Mouse (Mus musculus) liver, embryonic 13.5 days (tissue): Measurements from ENCODE around the gene G2e3. TPM values are rescaled to one million over a fixed set of nuclear protein-coding genes. Genes with fewer than 3 reads are reported as not detected.

Experiments used
- ATAC-seq: fragments of 200-750 bp; cut with Nextera tagmentation; 2 replicates; pipeline ENCODE4 v1.8.0; 2017; ENCODE audit warnings: low read depth, mild to moderate bottlenecking, moderate number of reproducible peaks, moderate library complexity
- DNase-seq: peaks from one replicate; pipeline ENCODE4 v3.0.0; 2022
- H3K27ac ChIP-seq: fragments of 300-500 bp; sonication (generic); 2 replicates; pipeline ENCODE4 v1.5.1; 2015; ENCODE audit warnings: moderate library complexity, mild to moderate bottlenecking, inconsistent platforms
- H3K27me3 ChIP-seq: fragments of 300-500 bp; sonication (generic); 2 replicates; pipeline ENCODE4 v1.6.1; 2015; ENCODE audit warnings: mild to moderate bottlenecking, inconsistent platforms
- H3K36me3 ChIP-seq: fragments of 300-500 bp; sonication (generic); 2 replicates; pipeline ENCODE4 v1.6.1; 2015; ENCODE audit warnings: mild to moderate bottlenecking, inconsistent platforms
- H3K4me1 ChIP-seq: fragments of 300-500 bp; sonication (generic); replicated peaks from 2 replicates; pipeline ENCODE4 v1.6.1; 2015; ENCODE audit warnings: inconsistent platforms
- H3K4me2 ChIP-seq: fragments of 300-500 bp; sonication (generic); 2 replicates; pipeline ENCODE4 v1.6.1; 2015; ENCODE audit warnings: inconsistent platforms, mild to moderate bottlenecking, moderate library complexity
- H3K4me3 ChIP-seq: fragments of 300-500 bp; sonication (generic); replicated peaks from 2 replicates; pipeline ENCODE4 v1.5.1; 2015; ENCODE audit warnings: mild to moderate bottlenecking, inconsistent platforms
- H3K9ac ChIP-seq: fragments of 300-500 bp; sonication (generic); 2 replicates; pipeline ENCODE4 v1.6.1; 2015; ENCODE audit warnings: mild to moderate bottlenecking, inconsistent platforms
- H3K9me3 ChIP-seq: fragments of 300-500 bp; sonication (generic); replicated peaks from 2 replicates; pipeline ENCODE4 v1.6.1; 2016; ENCODE audit warnings: inconsistent platforms
- WGBS: fragments of 180-500 bp; shearing (Covaris S2); methylation state at CpG from one replicate; pipeline ENCODE4 v1.1.7; 2015; ENCODE audit not compliant: insufficient replicate concordance; 5-methylcytosine and 5-hydroxymethylcytosine counted together
- polyA plus RNA-seq: library from polyadenylated mRNA; unstranded; fragments of >200 nt; fragmentation: Nextera tagmentation; extraction: Ambion mirVana; gene quantifications from 2 replicates; pipeline ENCODE4 v1.2.1, GENCODE M21; 2015

Gene G2e3
- 16.8 and 21.2 TPM in 2 replicates for polyA plus RNA-seq

- peaks cover 20% of the 10 kb centered on the region for H3K36me3 ChIP-seq
- no peaks in the 10 kb centered on the region for H3K9me3 ChIP-seq
- peaks cover 18% of the 10 kb centered on the region for H3K4me1 ChIP-seq
- H3K27me3 ChIP-seq, result no peaks in the 10 kb centered on the region
- H3K4me2 ChIP-seq, result peak within 1 kb of the TSS; percentile 78
- H3K27ac ChIP-seq, result peak within 1 kb of the TSS; percentile 92
- WGBS, result under 1% methylated on average over 70 of the region's 70 CpGs
- H3K9ac ChIP-seq, result peak within 1 kb of the TSS; percentile 98
- peak; percentile 96 for ATAC-seq
- peak; percentile 81 for DNase-seq
- peak within 1 kb of the TSS; percentile 92 for H3K4me3 ChIP-seq
Observed at GRCm38 (mm10) chr12:51347988-51348697, at the start of gene G2e3. Gene G2e3, plus strand, starts transcription at chr12:51348061.

- Histone ChIP-seq H3K9ac (no peak overlapping the region), H3K4me3 (no peak overlapping the region), H3K27me3 (no peaks in the 10 kb centered on the region), H3K27ac (no peak overlapping the region), H3K4me1 (no peaks in the 10 kb centered on the region), H3K4me2 (no peak overlapping the region), H3K36me3 (no peaks in the 10 kb centered on the region), H3K9me3 (no peaks in the 10 kb centered on the region)
- ATAC-seq (no peak), DNase-seq (no peak)
- WGBS, result 75% methylated on average over 3 of the region's 3 CpGs
Observed at GRCm38 (mm10) chr12:51323604-51324003, 24.3 kb upstream of the G2e3 start.

GRCm38 (mm10) chr12:51326819-51327218, 21.0 kb upstream of the G2e3 start:
- no peaks in the 10 kb centered on the region for H3K4me1 ChIP-seq
- H3K27me3 ChIP-seq, result no peaks in the 10 kb centered on the region
- no peak overlapping the region for H3K9ac ChIP-seq
- ATAC-seq (no peak), DNase-seq (no peak)
- no peaks in the 10 kb centered on the region for H3K36me3 ChIP-seq
- H3K27ac ChIP-seq, result no peak overlapping the region
- no peak overlapping the region for H3K4me3 ChIP-seq
- H3K4me2 ChIP-seq, result no peak overlapping the region
- 67% methylated on average over 3 of the region's 3 CpGs for WGBS
- no peaks in the 10 kb centered on the region for H3K9me3 ChIP-seq

GRCm38 (mm10) chr12:51337014-51337413, 10.8 kb upstream of the G2e3 start:
- H3K4me3 ChIP-seq, result no peak overlapping the region
- no peaks in the 10 kb centered on the region for H3K9me3 ChIP-seq
- H3K4me2 ChIP-seq, result no peak overlapping the region
- no peaks in the 10 kb centered on the region for H3K27me3 ChIP-seq
- no peaks in the 10 kb centered on the region for H3K36me3 ChIP-seq
- no peak overlapping the region for H3K27ac ChIP-seq
- 72% methylated on average over 1 of the region's 1 CpGs for whole genome bisulfite sequencing
- no peak for ATAC-seq
- no peak for DNase-seq
- H3K4me1 ChIP-seq, result no peaks in the 10 kb centered on the region
- no peak overlapping the region for H3K9ac ChIP-seq

- peaks cover 6% of the 10 kb centered on the region; the same call in 1 of the 2 replicates for H3K36me3 ChIP-seq
- H3K27me3 ChIP-seq, result no peaks in the 10 kb centered on the region
- H3K4me2 ChIP-seq, result no peak overlapping the region
- H3K27ac ChIP-seq, result no peak overlapping the region
- no peaks in the 10 kb centered on the region for H3K9me3 ChIP-seq
- WGBS, result 59% methylated on average over 4 of the region's 4 CpGs
- ATAC-seq (no peak), DNase-seq (no peak)
- H3K9ac ChIP-seq, result no peak overlapping the region
- H3K4me1 ChIP-seq, result peaks cover 18% of the 10 kb centered on the region
- H3K4me3 ChIP-seq, result no peak overlapping the region
Observed at GRCm38 (mm10) chr12:51346121-51346520, 1.7 kb upstream of the G2e3 start.

- H3K27ac ChIP-seq, result peak overlapping the region; percentile 92
- H3K4me1 ChIP-seq, result peaks cover 18% of the 10 kb centered on the region
- H3K4me2 ChIP-seq, result peak overlapping the region; percentile 78
- peak overlapping the region; percentile 92 for H3K4me3 ChIP-seq
- 1% methylated on average over 10 of the region's 10 CpGs for WGBS
- H3K36me3 ChIP-seq, result peaks cover 25% of the 10 kb centered on the region
- H3K27me3 ChIP-seq, result no peaks in the 10 kb centered on the region
- DNase-seq, result no peak
- no peaks in the 10 kb centered on the region for H3K9me3 ChIP-seq
- peak; percentile 11; the same call in 1 of the 2 replicates for ATAC-seq
- peak overlapping the region; percentile 98 for H3K9ac ChIP-seq
Observed at GRCm38 (mm10) chr12:51348698-51348998, 787 bp downstream of the G2e3 start.

- H3K4me1 ChIP-seq, result peaks cover 7% of the 10 kb centered on the region
- H3K27ac ChIP-seq, result no peak overlapping the region
- H3K4me2 ChIP-seq, result no peak overlapping the region
- 57% methylated on average over 8 of the region's 8 CpGs for WGBS
- DNase-seq (no peak), ATAC-seq (no peak)
- no peaks in the 10 kb centered on the region for H3K9me3 ChIP-seq
- H3K36me3 ChIP-seq, result peaks cover 81% of the 10 kb centered on the region
- H3K27me3 ChIP-seq, result no peaks in the 10 kb centered on the region
- no peak overlapping the region for H3K4me3 ChIP-seq
- H3K9ac ChIP-seq, result no peak overlapping the region
Observed at GRCm38 (mm10) chr12:51355296-51355695, 7.4 kb downstream of the G2e3 start.

GRCm38 (mm10) chr12:51361294-51361693, 13.4 kb downstream of the G2e3 start:
- H3K9me3 ChIP-seq, result no peaks in the 10 kb centered on the region
- H3K27me3 ChIP-seq, result no peaks in the 10 kb centered on the region
- ATAC-seq (no peak), DNase-seq (no peak)
- H3K4me3 ChIP-seq, result no peak overlapping the region
- no peak overlapping the region for H3K9ac ChIP-seq
- peaks cover 83% of the 10 kb centered on the region for H3K36me3 ChIP-seq
- H3K27ac ChIP-seq, result no peak overlapping the region
- H3K4me1 ChIP-seq, result no peaks in the 10 kb centered on the region
- H3K4me2 ChIP-seq, result no peak overlapping the region

GRCm38 (mm10) chr12:51362898-51363297, 15.0 kb downstream of the G2e3 start:
- Histone ChIP-seq H3K4me3 (no peak overlapping the region), H3K4me1 (no peaks in the 10 kb centered on the region), H3K9ac (no peak overlapping the region), H3K9me3 (no peaks in the 10 kb centered on the region), H3K4me2 (no peak overlapping the region), H3K36me3 (peaks cover 85% of the 10 kb centered on the region), H3K27me3 (no peaks in the 10 kb centered on the region), H3K27ac (no peak overlapping the region)
- ATAC-seq (no peak), DNase-seq (no peak)
- 95% methylated on average over 1 of the region's 1 CpGs for WGBS

- no peak for ATAC-seq
- H3K27me3 ChIP-seq, result no peaks in the 10 kb centered on the region
- 89% methylated on average over 3 of the region's 3 CpGs for WGBS
Observed at GRCm38 (mm10) chr12:51368504-51368903, 20.6 kb downstream of the G2e3 start.

GRCm38 (mm10) chr12:51377003-51377887, 29.4 kb downstream of the G2e3 start, which contains the start of gene Scfd1:
Gene Scfd1, plus strand, starts transcription at chr12:51377510.
- DNase-seq (peak; percentile 88), ATAC-seq (peak; percentile 100)
- peaks cover 31% of the 10 kb centered on the region for H3K36me3 ChIP-seq
- peak within 1 kb of the TSS; percentile 84 for H3K4me3 ChIP-seq
- peak within 1 kb of the TSS; percentile 77 for H3K4me2 ChIP-seq
- H3K27me3 ChIP-seq, result no peaks in the 10 kb centered on the region
- H3K4me1 ChIP-seq, result peaks cover 9% of the 10 kb centered on the region
- under 1% methylated on average over 34 of the region's 34 CpGs for WGBS
- peak within 1 kb of the TSS; percentile 87 for H3K9ac ChIP-seq
- H3K9me3 ChIP-seq, result no peaks in the 10 kb centered on the region
- H3K27ac ChIP-seq, result peak within 1 kb of the TSS; percentile 83

More at GRCm38 (mm10) chr12:51368504-51368903, 20.6 kb downstream of the G2e3 start:
- H3K4me2 ChIP-seq, result no peak overlapping the region
- H3K36me3 ChIP-seq, result peaks cover 76% of the 10 kb centered on the region
- no peaks in the 10 kb centered on the region for H3K9me3 ChIP-seq
- no peak overlapping the region for H3K9ac ChIP-seq
- no peak overlapping the region for H3K4me3 ChIP-seq
- H3K4me1 ChIP-seq, result no peaks in the 10 kb centered on the region
- DNase-seq, result no peak
- H3K27ac ChIP-seq, result no peak overlapping the region
